Mouse (Mus musculus): ENCODE data around the gene Lcp1. TPM values are rescaled to one million over a fixed set of nuclear protein-coding genes. Genes with fewer than 3 reads are reported as not detected.

The Lcp1 gene
- polyA plus RNA-seq, 1 experiment from 2014 or later, result 16.5 TPM

- ATAC-seq (no peak), DNase-seq (ENCODE audit: low spot score) (no peak)
- H3K9ac ChIP-seq (ENCODE audit: low read length), result no peak overlapping the region
- H3K4me2 ChIP-seq (ENCODE audit: low read length), result no peak overlapping the region
- no peaks in the 10 kb centered on the region for H3K27me3 ChIP-seq (replicated peaks; ENCODE audit: control insufficient read depth, insufficient read depth, low read length)
- H3K9me3 ChIP-seq (replicated peaks; ENCODE audit: control insufficient read depth, low read length), result no peaks in the 10 kb centered on the region
- no peak overlapping the region for H3K27ac ChIP-seq (ENCODE audit: low read depth, low read length)
- WGBS, result 95% methylated on average over 8 of the region's 8 CpGs
- H3K4me1 ChIP-seq (ENCODE audit: control insufficient read depth, insufficient read depth, low read length), result no peaks in the 10 kb centered on the region
- no peak overlapping the region for H3K4me3 ChIP-seq (ENCODE audit: low read depth, low read length)
- no peaks in the 10 kb centered on the region for H3K36me3 ChIP-seq (ENCODE audit: control insufficient read depth, insufficient read depth, low read length)
These were observed 49.7 kb downstream of the Lcp1 start for GRCm38 (mm10) chr14:75180551-75180978.

GRCm38 (mm10) chr14:75181062-75181935 is 50.4 kb downstream of the Lcp1 start:
- Histone ChIP-seq H3K4me1 (ENCODE audit: control insufficient read depth, insufficient read depth, low read length) (no peaks in the 10 kb centered on the region), H3K27me3 (replicated peaks; ENCODE audit: control insufficient read depth, insufficient read depth, low read length) (no peaks in the 10 kb centered on the region), H3K9ac (ENCODE audit: low read length) (no peak overlapping the region), H3K36me3 (ENCODE audit: control insufficient read depth, insufficient read depth, low read length) (no peaks in the 10 kb centered on the region), H3K27ac (ENCODE audit: low read depth, low read length) (no peak overlapping the region), H3K4me2 (ENCODE audit: low read length) (no peak overlapping the region), H3K4me3 (ENCODE audit: low read depth, low read length) (no peak overlapping the region), H3K9me3 (replicated peaks; ENCODE audit: control insufficient read depth, low read length) (no peaks in the 10 kb centered on the region)
- 86% methylated on average over 9 of the region's 9 CpGs for WGBS
- DNase-seq (ENCODE audit: low spot score) (no peak), ATAC-seq (no peak)

GRCm38 (mm10) chr14:75182378-75182777 is 51.5 kb downstream of the Lcp1 start:
- H3K9ac ChIP-seq (ENCODE audit: low read length), result no peak overlapping the region
- no peak overlapping the region for H3K4me2 ChIP-seq (ENCODE audit: low read length)
- DNase-seq (ENCODE audit: low spot score), result no peak
- 84% methylated on average over 4 of the region's 4 CpGs for WGBS
- H3K4me3 ChIP-seq (ENCODE audit: low read depth, low read length), result no peak overlapping the region
- no peaks in the 10 kb centered on the region for H3K9me3 ChIP-seq (replicated peaks; ENCODE audit: control insufficient read depth, low read length)
- ATAC-seq, result no peak
- H3K27me3 ChIP-seq (replicated peaks; ENCODE audit: control insufficient read depth, insufficient read depth, low read length), result no peaks in the 10 kb centered on the region
- H3K36me3 ChIP-seq (ENCODE audit: control insufficient read depth, insufficient read depth, low read length), result no peaks in the 10 kb centered on the region
- H3K4me1 ChIP-seq (ENCODE audit: control insufficient read depth, insufficient read depth, low read length), result no peaks in the 10 kb centered on the region
- H3K27ac ChIP-seq (ENCODE audit: low read depth, low read length), result no peak overlapping the region

GRCm38 (mm10) chr14:75182831-75183230 is 51.9 kb downstream of the Lcp1 start:
- Histone ChIP-seq H3K9ac (ENCODE audit: low read length) (no peak overlapping the region), H3K27ac (ENCODE audit: low read depth, low read length) (no peak overlapping the region), H3K4me3 (ENCODE audit: low read depth, low read length) (no peak overlapping the region), H3K4me1 (ENCODE audit: control insufficient read depth, insufficient read depth, low read length) (no peaks in the 10 kb centered on the region), H3K27me3 (replicated peaks; ENCODE audit: control insufficient read depth, insufficient read depth, low read length) (no peaks in the 10 kb centered on the region), H3K9me3 (replicated peaks; ENCODE audit: control insufficient read depth, low read length) (no peaks in the 10 kb centered on the region), H3K36me3 (ENCODE audit: control insufficient read depth, insufficient read depth, low read length) (no peaks in the 10 kb centered on the region), H3K4me2 (ENCODE audit: low read length) (no peak overlapping the region)
- WGBS, result 90% methylated on average over 5 of the region's 5 CpGs
- ATAC-seq (no peak), DNase-seq (ENCODE audit: low spot score) (no peak)

GRCm38 (mm10) chr14:75184069-75184790 is 53.3 kb downstream of the Lcp1 start:
- H3K27ac ChIP-seq (ENCODE audit: low read depth, low read length), result no peak overlapping the region
- no peak overlapping the region for H3K4me3 ChIP-seq (ENCODE audit: low read depth, low read length)
- no peaks in the 10 kb centered on the region for H3K27me3 ChIP-seq (replicated peaks; ENCODE audit: control insufficient read depth, insufficient read depth, low read length)
- DNase-seq (ENCODE audit: low spot score) (no peak), ATAC-seq (no peak)
- no peaks in the 10 kb centered on the region for H3K36me3 ChIP-seq (ENCODE audit: control insufficient read depth, insufficient read depth, low read length)
- H3K9me3 ChIP-seq (replicated peaks; ENCODE audit: control insufficient read depth, low read length), result no peaks in the 10 kb centered on the region
- H3K4me1 ChIP-seq (ENCODE audit: control insufficient read depth, insufficient read depth, low read length), result no peaks in the 10 kb centered on the region
- 89% methylated on average over 4 of the region's 4 CpGs for WGBS
- H3K9ac ChIP-seq (ENCODE audit: low read length), result no peak overlapping the region
- H3K4me2 ChIP-seq (ENCODE audit: low read length), result no peak overlapping the region

GRCm38 (mm10) chr14:75185796-75186594 is 55.1 kb downstream of the Lcp1 start:
- H3K4me1 ChIP-seq (ENCODE audit: control insufficient read depth, insufficient read depth, low read length), result no peaks in the 10 kb centered on the region
- no peak overlapping the region for H3K27ac ChIP-seq (ENCODE audit: low read depth, low read length)
- WGBS, result 80% methylated on average over 5 of the region's 5 CpGs
- H3K9ac ChIP-seq (ENCODE audit: low read length), result no peak overlapping the region
- no peak for ATAC-seq
- no peaks in the 10 kb centered on the region for H3K27me3 ChIP-seq (replicated peaks; ENCODE audit: control insufficient read depth, insufficient read depth, low read length)
- H3K9me3 ChIP-seq (replicated peaks; ENCODE audit: control insufficient read depth, low read length), result no peaks in the 10 kb centered on the region
- DNase-seq (ENCODE audit: low spot score), result no peak
- no peaks in the 10 kb centered on the region for H3K36me3 ChIP-seq (ENCODE audit: control insufficient read depth, insufficient read depth, low read length)
- H3K4me3 ChIP-seq (ENCODE audit: low read depth, low read length), result no peak overlapping the region
- H3K4me2 ChIP-seq (ENCODE audit: low read length), result no peak overlapping the region

GRCm38 (mm10) chr14:75186858-75187415 is 56.0 kb downstream of the Lcp1 start:
- Histone ChIP-seq H3K27me3 (replicated peaks; ENCODE audit: control insufficient read depth, insufficient read depth, low read length) (no peaks in the 10 kb centered on the region), H3K27ac (ENCODE audit: low read depth, low read length) (no peak overlapping the region), H3K4me2 (ENCODE audit: low read length) (no peak overlapping the region), H3K9ac (ENCODE audit: low read length) (no peak overlapping the region), H3K4me1 (ENCODE audit: control insufficient read depth, insufficient read depth, low read length) (no peaks in the 10 kb centered on the region), H3K9me3 (replicated peaks; ENCODE audit: control insufficient read depth, low read length) (no peaks in the 10 kb centered on the region), H3K4me3 (ENCODE audit: low read depth, low read length) (no peak overlapping the region), H3K36me3 (ENCODE audit: control insufficient read depth, insufficient read depth, low read length) (no peaks in the 10 kb centered on the region)
- DNase-seq (ENCODE audit: low spot score), result no peak
- 92% methylated on average over 8 of the region's 8 CpGs for WGBS
- ATAC-seq, result no peak

GRCm38 (mm10) chr14:75188521-75188920 is 57.6 kb downstream of the Lcp1 start:
- no peaks in the 10 kb centered on the region for H3K36me3 ChIP-seq (ENCODE audit: control insufficient read depth, insufficient read depth, low read length)
- H3K9me3 ChIP-seq (replicated peaks; ENCODE audit: control insufficient read depth, low read length), result no peaks in the 10 kb centered on the region
- no peak overlapping the region for H3K9ac ChIP-seq (ENCODE audit: low read length)
- H3K27ac ChIP-seq (ENCODE audit: low read depth, low read length), result no peak overlapping the region
- 66% methylated on average over 6 of the region's 6 CpGs for WGBS
- no peaks in the 10 kb centered on the region for H3K4me1 ChIP-seq (ENCODE audit: control insufficient read depth, insufficient read depth, low read length)
- no peak overlapping the region for H3K4me3 ChIP-seq (ENCODE audit: low read depth, low read length)
- H3K27me3 ChIP-seq (replicated peaks; ENCODE audit: control insufficient read depth, insufficient read depth, low read length), result no peaks in the 10 kb centered on the region
- DNase-seq (ENCODE audit: low spot score), result peak; percentile 19
- ATAC-seq, result no peak
- no peak overlapping the region for H3K4me2 ChIP-seq (ENCODE audit: low read length)
